Mouse (Mus musculus) left cerebral cortex, postnatal 14 days (tissue): ENCODE results near the gene Pten. TPM values are rescaled to one million over a fixed set of nuclear protein-coding genes. Genes with fewer than 3 reads are reported as not detected.

Source experiments
- DNase-seq, 2 experiments: peaks; one replicate each; pipeline ENCODE4 v3.0.0; 2021 to 2022; ENCODE audit warnings: low spot score in 2 of 2, mixed read lengths in 1 of 2
- intact Hi-C: fragments of 180-260 bp; cut with DNase I; formaldehyde crosslinking; loops from one replicate; pipeline ENCODE4 v1.15.1; 2025
- total RNA-seq, 2 experiments: library from RNA; stranded (reverse); gene quantifications; 2 replicates each; pipeline ENCODE4 v1.2.3; 2021

The Pten gene
- total RNA-seq, 2 experiments from 2014 or later, result 147 to 158 TPM

- DNase-seq, result no peak
- intact Hi-C loops, result no loop called here
Measured at GRCm38 (mm10) chr19:32868560-32868959, 111.3 kb downstream of the Pten start.

GRCm38 (mm10) chr19:32869053-32869680 is 111.9 kb downstream of the Pten start:
- intact Hi-C loops, result no loop called here
- no peak for DNase-seq

GRCm38 (mm10) chr19:32873904-32874637 is 116.8 kb downstream of the Pten start:
- no peak for DNase-seq
- intact Hi-C loops, result no loop called here

Other genes with a start within 250 kb of the Pten start
- gene Papss2, start 161.7 kb upstream of the Pten start, total RNA-seq, result 1 to 10 TPM; 3.3 to 5.5 TPM
- gene Atad1, start 17.7 kb upstream of the Pten start, total RNA-seq, result 100 to 1,000 TPM; 121 to 122 TPM